Mouse (Mus musculus) stomach, embryonic 16.5 days (tissue): ENCODE results near the gene Gm28051. TPM values are rescaled to one million over a fixed set of nuclear protein-coding genes. Genes with fewer than 3 reads are reported as not detected.

Source experiments
- ATAC-seq: fragments of 200-750 bp; cut with Nextera tagmentation; 2 replicates; pipeline ENCODE4 v1.8.0; 2017; ENCODE audit warnings: moderate number of reproducible peaks, moderate TSS enrichment; ENCODE audit not compliant: insufficient read depth, low FRiP score
- H3K27ac ChIP-seq: fragments of 300-500 bp; sonication (generic); 2 replicates; pipeline ENCODE4 v1.5.1; 2014; ENCODE audit warnings: low read length
- H3K27me3 ChIP-seq: fragments of 300-500 bp; sonication (generic); 2 replicates; pipeline ENCODE4 v1.6.1; 2014; ENCODE audit warnings: low read length, control low read depth, mixed read lengths; ENCODE audit not compliant: control insufficient read depth, insufficient read depth
- H3K36me3 ChIP-seq: fragments of 300-500 bp; sonication (generic); 2 replicates; pipeline ENCODE4 v1.6.1; 2014; ENCODE audit warnings: low read length; ENCODE audit not compliant: control insufficient read depth, insufficient read depth
- H3K4me1 ChIP-seq: fragments of 300-500 bp; sonication (generic); 2 replicates; pipeline ENCODE4 v1.6.1; 2014; ENCODE audit warnings: low read length, control low read depth, mixed read lengths; ENCODE audit not compliant: control insufficient read depth, insufficient read depth
- H3K4me2 ChIP-seq: fragments of 300-500 bp; sonication (generic); 2 replicates; pipeline ENCODE4 v1.6.1; 2014; ENCODE audit warnings: low read depth, low read length, mixed read lengths
- H3K4me3 ChIP-seq: fragments of 300-500 bp; sonication (generic); replicated peaks from 2 replicates; pipeline ENCODE4 v1.5.1; 2014; ENCODE audit warnings: mild to moderate bottlenecking, low read length
- H3K9ac ChIP-seq: fragments of 300-500 bp; sonication (generic); 2 replicates; pipeline ENCODE4 v1.6.1; 2014; ENCODE audit warnings: low read length
- H3K9me3 ChIP-seq: fragments of 300-500 bp; sonication (generic); replicated peaks from 2 replicates; pipeline ENCODE4 v1.6.1; 2016; ENCODE audit warnings: low read length, control low read depth; ENCODE audit not compliant: control insufficient read depth
- WGBS: fragments of 180-500 bp; shearing (Covaris S2); extraction: QIAGEN DNeasy Blood & Tissue Kit; methylation state at CpG from one replicate; pipeline ENCODE4 v1.1.7; 2014; 5-methylcytosine and 5-hydroxymethylcytosine counted together
- polyA plus RNA-seq: library from polyadenylated mRNA; unstranded; fragments of >200 nt; fragmentation: Nextera tagmentation; extraction: Ambion mirVana; gene quantifications from 2 replicates; pipeline ENCODE4 v1.2.1, GENCODE M21; 2015

The Gm28051 gene
- polyA plus RNA-seq, 1 experiment from 2014 or later, result not detected

- no peak for ATAC-seq
- Histone ChIP-seq H3K4me3 (no peak overlapping the region), H3K27me3 (no peaks in the 10 kb centered on the region), H3K4me2 (no peak overlapping the region), H3K9ac (no peak overlapping the region), H3K9me3 (no peaks in the 10 kb centered on the region), H3K36me3 (peaks cover 37% of the 10 kb centered on the region), H3K27ac (no peak overlapping the region), H3K4me1 (no peaks in the 10 kb centered on the region)
- 92% methylated on average over 5 of the region's 5 CpGs for WGBS
Measured at GRCm38 (mm10) chr12:102772676-102773075, 15.1 kb upstream of the Gm28051 start.

- peaks cover 38% of the 10 kb centered on the region for H3K36me3 ChIP-seq
- no peak overlapping the region for H3K27ac ChIP-seq
Measured at GRCm38 (mm10) chr12:102771601-102772000, 14.0 kb upstream of the Gm28051 start.

GRCm38 (mm10) chr12:102769000-102769399 is 11.4 kb upstream of the Gm28051 start:
- Histone ChIP-seq H3K9me3 (no peaks in the 10 kb centered on the region), H3K27ac (no peak overlapping the region), H3K9ac (no peak overlapping the region), H3K4me2 (no peak overlapping the region), H3K4me3 (no peak overlapping the region), H3K36me3 (peaks cover 44% of the 10 kb centered on the region), H3K27me3 (no peaks in the 10 kb centered on the region), H3K4me1 (no peaks in the 10 kb centered on the region)
- ATAC-seq, result no peak
- 92% methylated on average over 4 of the region's 4 CpGs for WGBS

More at GRCm38 (mm10) chr12:102771601-102772000, 14.0 kb upstream of the Gm28051 start:
- Histone ChIP-seq H3K4me2 (no peak overlapping the region), H3K4me3 (no peak overlapping the region), H3K27me3 (no peaks in the 10 kb centered on the region), H3K9ac (no peak overlapping the region), H3K9me3 (no peaks in the 10 kb centered on the region), H3K4me1 (no peaks in the 10 kb centered on the region)
- WGBS, result 93% methylated on average over 8 of the region's 8 CpGs
- no peak for ATAC-seq

- H3K36me3 ChIP-seq, result peaks cover 22% of the 10 kb centered on the region; the same call in 1 of the 2 replicates
- no peak overlapping the region for H3K9ac ChIP-seq
- no peaks in the 10 kb centered on the region for H3K27me3 ChIP-seq
- H3K27ac ChIP-seq, result no peak overlapping the region
- no peak overlapping the region for H3K4me2 ChIP-seq
- no peaks in the 10 kb centered on the region for H3K9me3 ChIP-seq
- peaks cover 8% of the 10 kb centered on the region for H3K4me1 ChIP-seq
- no peak overlapping the region for H3K4me3 ChIP-seq
- ATAC-seq, result no peak
Measured at GRCm38 (mm10) chr12:102763696-102764095, 6.1 kb upstream of the Gm28051 start.

- no peak for ATAC-seq
- Histone ChIP-seq H3K27me3 (no peaks in the 10 kb centered on the region), H3K9me3 (no peaks in the 10 kb centered on the region), H3K27ac (no peak overlapping the region), H3K9ac (no peak overlapping the region), H3K4me2 (no peak overlapping the region), H3K4me3 (no peak overlapping the region), H3K36me3 (peaks cover 13% of the 10 kb centered on the region; the same call in 1 of the 2 replicates), H3K4me1 (peaks cover 11% of the 10 kb centered on the region)
- 82% methylated on average over 3 of the region's 3 CpGs for WGBS
Measured at GRCm38 (mm10) chr12:102761668-102762067, 4.1 kb upstream of the Gm28051 start.

- 4% methylated on average over 5 of the region's 5 CpGs for WGBS
- H3K9ac ChIP-seq, result peak overlapping the region; percentile 85
Measured at GRCm38 (mm10) chr12:102758936-102759335, 1.4 kb upstream of the Gm28051 start.

GRCm38 (mm10) chr12:102758403-102758756 is 815 bp upstream of the Gm28051 start, which contains the start of gene Gm20604:
Gene Gm20604 (minus strand): TSS chr12:102758672.
- ATAC-seq, result no peak
- Histone ChIP-seq H3K27me3 (no peaks in the 10 kb centered on the region), H3K27ac (peak within 1 kb of the TSS; percentile 93), H3K4me3 (peak within 1 kb of the TSS; percentile 80), H3K36me3 (peaks cover 3% of the 10 kb centered on the region; the same call in 1 of the 2 replicates), H3K4me1 (peaks cover 17% of the 10 kb centered on the region), H3K9ac (peak within 1 kb of the TSS; percentile 85), H3K4me2 (peak within 1 kb of the TSS; percentile 89), H3K9me3 (no peaks in the 10 kb centered on the region)
- WGBS, result under 1% methylated on average over 10 of the region's 10 CpGs

More at GRCm38 (mm10) chr12:102758936-102759335, 1.4 kb upstream of the Gm28051 start:
- Histone ChIP-seq H3K27ac (peak overlapping the region; percentile 78; the same call in 1 of the 2 replicates), H3K36me3 (peaks cover 3% of the 10 kb centered on the region; the same call in 1 of the 2 replicates), H3K4me3 (peak overlapping the region; percentile 80), H3K4me1 (peaks cover 17% of the 10 kb centered on the region), H3K27me3 (no peaks in the 10 kb centered on the region), H3K4me2 (peak overlapping the region; percentile 70), H3K9me3 (no peaks in the 10 kb centered on the region)
- no peak for ATAC-seq

GRCm38 (mm10) chr12:102757055-102757688 is 393 bp downstream of the Gm28051 start:
- H3K4me1 ChIP-seq, result peaks cover 17% of the 10 kb centered on the region
- peak overlapping the region; percentile 81 for H3K9ac ChIP-seq
- no peaks in the 10 kb centered on the region for H3K9me3 ChIP-seq
- H3K27ac ChIP-seq, result peak overlapping the region; percentile 93
- H3K36me3 ChIP-seq, result peaks cover under 1% of the 10 kb centered on the region; the same call in 1 of the 2 replicates
- ATAC-seq, result peak; percentile 88
- H3K4me3 ChIP-seq, result peak overlapping the region; percentile 80
- no peaks in the 10 kb centered on the region for H3K27me3 ChIP-seq
- WGBS, result 1% methylated on average over 46 of the region's 46 CpGs
- H3K4me2 ChIP-seq, result peak overlapping the region; percentile 89

- H3K27me3 ChIP-seq, result no peaks in the 10 kb centered on the region
- WGBS, result 77% methylated on average over 7 of the region's 7 CpGs
- no peak overlapping the region for H3K27ac ChIP-seq
- peaks cover 17% of the 10 kb centered on the region for H3K4me1 ChIP-seq
- ATAC-seq, result no peak
- no peaks in the 10 kb centered on the region for H3K9me3 ChIP-seq
- H3K4me2 ChIP-seq, result peak overlapping the region; percentile 89
- H3K36me3 ChIP-seq, result no peaks in the 10 kb centered on the region
- peak overlapping the region; percentile 80 for H3K4me3 ChIP-seq
- peak overlapping the region; percentile 81; the same call in 1 of the 2 replicates for H3K9ac ChIP-seq
Measured at GRCm38 (mm10) chr12:102756304-102756703, 1.3 kb downstream of the Gm28051 start.
